Mouse (Mus musculus): ENCODE results near the gene Aebp2. TPM values are rescaled to one million over a fixed set of nuclear protein-coding genes. Genes with fewer than 3 reads are reported as not detected.
"Not testable (repeated sequence)": the region's sequence is repeated elsewhere in the genome, so short reads cannot be mapped to it uniquely, and the experiment has no call there.

Gene Aebp2
- 8.8 and 10.2 TPM in 2 replicates for polyA plus RNA-seq (2015; fragmentation: Nextera tagmentation; extraction: Ambion mirVana)

DNA sequence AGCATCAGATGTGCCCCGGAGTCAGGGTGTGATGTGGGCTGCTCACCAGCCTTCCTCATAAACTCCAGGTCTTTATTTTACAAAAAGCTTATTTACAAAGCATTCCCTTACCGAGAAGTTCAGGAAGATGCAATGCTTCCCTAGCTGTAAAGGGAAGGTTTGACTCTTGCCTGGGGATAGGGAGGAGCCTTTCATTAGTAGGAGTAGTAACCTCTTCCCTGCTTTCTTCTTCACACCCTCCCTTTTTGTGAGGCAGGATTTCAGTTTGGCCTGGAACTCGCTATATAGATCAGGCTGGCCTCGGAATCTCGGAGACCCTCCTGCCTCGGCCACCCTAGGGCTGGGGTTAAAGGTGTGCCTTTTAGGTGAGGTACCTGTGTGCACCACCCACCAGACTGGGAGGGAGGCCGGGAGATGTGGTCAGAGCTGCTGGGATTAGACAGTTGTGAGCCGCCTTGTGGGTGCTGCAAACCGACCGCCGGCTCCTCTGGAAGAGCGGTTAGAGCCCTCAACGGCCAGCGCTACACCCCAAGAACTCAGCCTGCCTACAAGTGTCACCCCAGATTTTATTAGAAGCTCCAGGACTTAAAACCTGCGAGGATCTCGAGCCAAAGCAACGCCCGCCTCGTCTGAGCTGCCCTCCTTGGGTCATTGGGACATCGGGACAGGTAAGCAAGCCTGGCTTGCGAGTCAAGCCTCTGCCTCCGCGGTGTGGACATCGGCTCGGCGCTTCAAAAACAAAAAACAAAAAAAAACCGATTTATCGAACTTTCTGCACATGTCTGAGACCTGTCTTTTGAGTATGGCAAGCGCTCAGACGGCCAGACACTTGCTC is at the start of gene Aebp2:
Aebp2 (plus strand) TSS at position 273 of the 835 bp plus-strand sequence.
- H3K9ac ChIP-seq: peak within 1 kb of the TSS; percentile 98
- H3K9me3 ChIP-seq (replicated peaks): no peaks in the 10 kb centered on the region
- H3K4me2 ChIP-seq: peak within 1 kb of the TSS; percentile 80
- 0 out of 2 replicates have a peak, but pooled peaks cover 3% of the 10 kb centered on the region for H3K27me3 ChIP-seq
- peaks cover 29% of the 10 kb centered on the region for H3K4me1 ChIP-seq
- 50% methylated on average over 30 of the region's 30 CpGs for WGBS
- peak; percentile 0 for ATAC-seq
- H3K27ac ChIP-seq: peak within 1 kb of the TSS; percentile 96
- no peaks in the 10 kb centered on the region for H3K36me3 ChIP-seq (ENCODE audit: poor library complexity, severe bottlenecking)
- peak within 1 kb of the TSS; percentile 98 for H3K4me3 ChIP-seq

DNA sequence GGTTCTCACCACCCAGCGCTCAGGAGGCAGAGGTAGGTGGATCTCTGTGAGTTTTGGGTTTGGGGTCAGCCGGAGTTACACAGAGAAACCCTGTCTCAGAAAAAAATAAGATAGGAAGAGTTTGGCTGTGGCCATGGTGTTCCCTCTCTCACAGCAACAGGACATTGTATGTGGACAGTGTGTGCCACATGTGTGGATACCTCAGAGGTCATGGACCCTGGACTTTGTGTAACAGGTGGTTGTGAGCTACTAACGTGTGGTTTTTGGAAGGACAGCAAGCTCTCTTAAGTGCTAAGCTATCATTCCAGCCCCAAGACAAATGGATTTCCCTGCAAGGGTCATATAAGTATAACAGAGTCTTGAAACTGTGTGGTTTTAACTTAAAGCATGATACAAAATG is 47.5 kb upstream of the Aebp2 start:
- Histone ChIP-seq H3K27ac (no peak overlapping the region), H3K36me3 (ENCODE audit: poor library complexity, severe bottlenecking) (peaks cover 81% of the 10 kb centered on the region), H3K4me3 (no peak overlapping the region), H3K9me3 (replicated peaks) (no peaks in the 10 kb centered on the region), H3K27me3 (no peaks in the 10 kb centered on the region), H3K4me1 (no peaks in the 10 kb centered on the region), H3K9ac (no peak overlapping the region), H3K4me2 (no peak overlapping the region)
- WGBS: 92% methylated on average over 3 of the region's 3 CpGs
- ATAC-seq: no peak

DNA sequence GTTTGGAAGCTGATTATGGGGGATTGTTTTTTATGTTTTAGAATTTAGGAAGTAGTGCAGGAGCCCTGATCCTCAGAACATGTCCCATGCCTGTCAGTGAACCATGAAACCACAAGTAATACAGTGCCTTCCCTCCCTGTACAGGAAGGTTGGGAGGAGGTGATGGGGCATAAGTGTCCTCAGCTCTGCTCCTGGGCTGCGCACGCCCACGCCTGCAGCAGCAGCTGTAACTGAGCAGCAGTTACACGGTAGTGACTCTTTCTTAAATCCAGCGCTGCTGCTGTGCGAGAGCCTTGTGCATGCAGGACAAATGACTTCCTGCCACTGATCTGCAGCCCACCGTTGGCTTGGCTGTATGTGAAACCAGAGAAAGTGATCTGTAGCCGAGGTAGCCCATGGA is 46.3 kb upstream of the Aebp2 start:
- H3K4me2 ChIP-seq: no peak overlapping the region
- no peak overlapping the region for H3K27ac ChIP-seq
- H3K4me3 ChIP-seq: no peak overlapping the region
- H3K4me1 ChIP-seq: no peaks in the 10 kb centered on the region
- H3K9me3 ChIP-seq (replicated peaks): no peaks in the 10 kb centered on the region
- H3K27me3 ChIP-seq: no peaks in the 10 kb centered on the region
- 94% methylated on average over 8 of the region's 8 CpGs for WGBS
- H3K9ac ChIP-seq: no peak overlapping the region
- no peak for ATAC-seq
- peaks cover 77% of the 10 kb centered on the region for H3K36me3 ChIP-seq (ENCODE audit: poor library complexity, severe bottlenecking)

DNA sequence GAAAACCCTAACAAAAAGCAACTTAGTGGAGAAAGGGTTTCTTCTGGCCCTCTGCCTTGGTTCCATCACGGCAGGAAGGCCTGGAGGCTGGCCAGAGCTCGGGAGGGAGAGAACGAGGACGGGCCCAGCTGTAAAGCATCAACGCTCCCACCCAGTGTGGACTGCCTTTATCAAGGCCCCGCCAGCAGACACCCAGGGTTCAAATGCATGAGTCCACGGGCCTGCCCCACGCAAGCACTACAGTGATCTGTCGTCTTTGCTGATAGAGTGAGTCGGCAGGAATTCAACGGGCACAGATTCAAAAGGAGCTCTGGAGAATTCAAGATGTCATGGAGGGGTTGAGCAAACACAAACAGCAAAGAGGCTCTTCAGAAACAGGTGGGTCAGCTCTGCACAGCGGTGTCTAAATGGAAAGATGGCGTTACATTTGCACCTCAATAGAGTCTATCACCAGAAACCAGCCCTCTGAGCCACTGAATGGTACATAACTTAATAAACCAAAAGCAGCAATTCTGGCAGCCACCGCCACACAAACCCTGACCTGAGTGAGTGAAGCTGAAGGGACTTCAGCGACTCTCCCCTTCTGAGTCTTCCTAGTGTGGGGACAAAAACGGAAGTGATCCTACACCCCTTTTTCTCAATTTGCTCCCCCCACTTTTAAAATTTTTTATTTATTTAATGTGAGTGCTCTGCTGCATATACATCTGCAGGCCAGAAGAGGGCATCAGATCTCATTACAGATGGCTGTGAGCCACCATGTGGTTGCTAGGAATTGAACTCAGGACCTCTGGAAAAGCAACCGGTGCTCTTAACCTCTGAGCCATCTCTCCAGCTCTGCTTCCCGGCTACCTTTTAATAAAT is 45.3 kb upstream of the Aebp2 start:
- no peak overlapping the region for H3K4me2 ChIP-seq
- ATAC-seq: peak; percentile 62; the same call in 1 of the 2 replicates
- H3K36me3 ChIP-seq (ENCODE audit: poor library complexity, severe bottlenecking): peaks cover 67% of the 10 kb centered on the region
- H3K27ac ChIP-seq: no peak overlapping the region
- 70% methylated on average over 18 of the region's 18 CpGs for WGBS
- H3K27me3 ChIP-seq: no peaks in the 10 kb centered on the region
- H3K4me1 ChIP-seq: no peaks in the 10 kb centered on the region
- no peak overlapping the region for H3K4me3 ChIP-seq
- no peaks in the 10 kb centered on the region for H3K9me3 ChIP-seq (replicated peaks)
- no peak overlapping the region for H3K9ac ChIP-seq

DNA sequence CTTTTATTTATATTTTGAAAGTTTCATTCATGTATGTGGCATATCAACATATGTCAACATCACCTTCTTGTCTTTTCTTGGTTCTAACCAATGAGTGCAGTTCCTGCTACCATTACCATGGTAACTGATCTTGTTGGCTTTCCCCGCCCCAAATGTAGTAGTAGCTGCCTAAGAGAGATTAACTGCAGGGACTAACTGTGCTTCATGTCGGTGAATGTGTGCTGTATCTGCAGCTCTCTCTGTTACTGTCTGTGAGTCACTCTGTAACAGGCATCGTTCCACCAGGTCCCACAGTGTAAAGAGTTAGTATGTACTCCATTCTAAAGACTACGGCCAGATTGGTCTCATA is 44.7 kb upstream of the Aebp2 start:
- Histone ChIP-seq H3K36me3 (ENCODE audit: poor library complexity, severe bottlenecking) (peaks cover 65% of the 10 kb centered on the region), H3K27ac (no peak overlapping the region), H3K4me3 (no peak overlapping the region), H3K27me3 (no peaks in the 10 kb centered on the region), H3K9ac (no peak overlapping the region), H3K4me1 (no peaks in the 10 kb centered on the region), H3K4me2 (no peak overlapping the region), H3K9me3 (replicated peaks) (no peaks in the 10 kb centered on the region)
- no peak for ATAC-seq
- WGBS: 92% methylated on average over 4 of the region's 4 CpGs

DNA sequence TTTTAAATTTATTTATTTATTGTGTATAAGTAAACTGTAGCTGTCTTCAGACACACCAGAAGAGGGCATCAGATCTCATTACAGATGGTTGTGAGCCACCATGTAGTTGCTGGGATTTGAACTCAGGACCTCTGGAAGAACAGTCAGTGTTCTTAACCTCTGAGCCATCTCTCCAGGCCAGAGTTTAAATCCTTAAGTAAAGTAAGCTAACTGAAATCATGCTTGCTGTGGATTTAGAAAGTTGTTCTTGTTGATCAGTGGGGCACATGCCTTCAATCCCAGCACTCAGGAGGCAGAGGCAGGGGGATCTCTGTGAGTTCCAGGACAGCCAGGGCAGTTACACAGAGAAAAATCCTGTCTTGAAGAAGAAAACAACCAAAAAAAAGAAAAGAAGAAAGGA is 43.5 kb upstream of the Aebp2 start:
- H3K9ac ChIP-seq; H3K27me3 ChIP-seq; H3K27ac ChIP-seq; H3K9me3 ChIP-seq (replicated peaks); ATAC-seq; H3K4me3 ChIP-seq; H3K4me2 ChIP-seq; H3K4me1 ChIP-seq: not testable (repeated sequence)
- H3K36me3 ChIP-seq (ENCODE audit: poor library complexity, severe bottlenecking): peaks cover 62% of the 10 kb centered on the region

DNA sequence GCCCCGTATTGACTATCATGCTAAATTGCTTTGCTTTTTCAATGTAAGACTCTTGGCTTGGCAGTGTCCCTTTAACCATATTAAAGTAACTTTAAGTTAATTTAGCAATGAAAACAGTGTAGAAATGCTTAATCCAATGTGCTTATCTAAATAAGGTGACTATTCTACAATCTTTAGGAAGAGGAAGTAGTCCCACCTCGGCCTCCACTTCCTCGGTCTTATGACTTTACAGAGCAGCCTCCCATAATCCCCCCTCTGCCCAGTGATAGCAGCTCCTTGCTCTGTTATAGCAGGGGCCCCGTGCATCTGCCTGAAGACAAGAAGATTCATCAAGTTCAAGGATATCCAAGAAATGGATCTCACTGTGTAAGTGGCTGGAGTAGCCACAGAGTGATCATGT is 42.3 kb upstream of the Aebp2 start:
- no peak overlapping the region for H3K27ac ChIP-seq
- no peak overlapping the region for H3K4me3 ChIP-seq
- H3K27me3 ChIP-seq: no peaks in the 10 kb centered on the region
- H3K4me1 ChIP-seq: no peaks in the 10 kb centered on the region
- no peak overlapping the region for H3K4me2 ChIP-seq
- H3K9me3 ChIP-seq (replicated peaks): no peaks in the 10 kb centered on the region
- WGBS: 87% methylated on average over 4 of the region's 4 CpGs
- H3K36me3 ChIP-seq (ENCODE audit: poor library complexity, severe bottlenecking): peaks cover 56% of the 10 kb centered on the region
- no peak overlapping the region for H3K9ac ChIP-seq
- ATAC-seq: no peak

DNA sequence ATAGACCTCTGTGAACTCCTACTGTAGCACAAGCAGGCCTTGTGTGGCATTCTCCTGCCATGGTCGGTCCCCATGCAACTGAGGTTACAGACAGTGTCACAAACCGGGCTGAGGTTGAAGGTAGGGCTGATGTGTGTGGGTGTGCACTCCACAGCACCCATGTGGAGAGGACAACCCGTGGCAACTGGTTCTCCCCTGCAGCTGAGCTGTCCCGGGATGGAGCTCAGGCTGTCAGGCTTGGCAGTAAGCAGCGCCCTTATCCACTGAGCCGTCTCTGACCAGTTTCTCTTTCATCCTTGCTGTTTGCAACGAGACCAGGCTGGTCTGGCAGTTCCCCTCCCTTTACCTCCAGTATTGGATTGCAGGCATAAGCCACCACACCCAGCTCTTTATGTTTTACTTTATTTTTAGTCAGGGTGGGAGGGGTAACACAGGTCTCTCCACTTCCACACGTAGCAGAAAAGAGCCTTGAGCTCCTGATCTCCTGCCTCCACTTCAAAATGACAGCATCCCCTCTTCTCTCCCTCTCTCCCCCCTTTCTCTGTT is 35.7 kb upstream of the Aebp2 start:
- 84% methylated on average over 8 of the region's 8 CpGs for WGBS
- Histone ChIP-seq H3K27me3 (no peaks in the 10 kb centered on the region), H3K9ac (no peak overlapping the region), H3K4me3 (no peak overlapping the region), H3K4me2 (no peak overlapping the region), H3K27ac (no peak overlapping the region), H3K4me1 (no peaks in the 10 kb centered on the region), H3K9me3 (replicated peaks) (no peaks in the 10 kb centered on the region), H3K36me3 (ENCODE audit: poor library complexity, severe bottlenecking) (peaks cover 77% of the 10 kb centered on the region)
- no peak for ATAC-seq

DNA sequence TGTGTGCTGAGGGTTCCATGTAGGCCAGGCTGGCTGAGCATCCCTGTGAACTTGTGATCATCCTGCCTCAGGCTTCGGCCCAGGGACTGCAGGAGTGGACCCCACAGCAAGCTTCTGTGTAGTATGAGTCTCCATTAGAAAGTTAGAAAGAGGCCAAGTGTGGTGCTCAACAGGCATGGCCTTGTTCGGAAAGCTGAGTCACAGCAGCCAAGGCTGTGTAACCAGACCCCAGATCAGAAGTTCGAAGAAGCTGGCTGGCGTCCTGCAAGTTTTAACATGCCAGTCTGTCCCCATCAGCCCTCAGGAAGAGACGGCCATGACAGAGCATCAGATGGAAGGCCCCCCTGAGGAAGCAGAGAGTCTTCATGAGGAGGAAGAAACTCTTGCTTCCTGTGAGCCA is 31.1 kb upstream of the Aebp2 start:
- Histone ChIP-seq H3K9ac (no peak overlapping the region), H3K4me3 (no peak overlapping the region), H3K4me1 (no peaks in the 10 kb centered on the region), H3K36me3 (ENCODE audit: poor library complexity, severe bottlenecking) (peaks cover 93% of the 10 kb centered on the region), H3K4me2 (no peak overlapping the region), H3K27ac (no peak overlapping the region), H3K9me3 (replicated peaks) (no peaks in the 10 kb centered on the region), H3K27me3 (no peaks in the 10 kb centered on the region)
- no peak for ATAC-seq
- 88% methylated on average over 5 of the region's 5 CpGs for WGBS

DNA sequence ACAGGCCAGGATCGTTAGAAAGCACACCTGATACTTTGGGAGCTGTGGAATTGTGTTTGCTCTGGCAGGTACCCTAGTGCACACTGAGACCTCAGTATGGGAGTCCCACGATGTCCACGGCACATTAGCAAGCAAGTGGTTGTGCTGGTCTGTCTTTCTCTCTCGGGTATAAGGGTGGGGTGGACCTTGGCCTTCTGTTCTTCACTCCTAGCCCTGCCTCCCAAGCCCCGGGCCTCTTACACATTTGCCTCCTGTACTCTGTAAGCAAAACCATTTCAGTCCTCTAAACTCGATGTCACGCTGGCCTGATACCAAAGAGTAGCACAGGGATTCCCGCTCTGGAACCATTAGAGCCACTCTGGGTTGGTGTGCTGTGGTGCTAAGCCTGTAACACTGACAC is 29.8 kb upstream of the Aebp2 start:
- H3K4me3 ChIP-seq: no peak overlapping the region
- H3K27me3 ChIP-seq: no peaks in the 10 kb centered on the region
- no peak for ATAC-seq
- no peaks in the 10 kb centered on the region for H3K4me1 ChIP-seq
- no peak overlapping the region for H3K9ac ChIP-seq
- no peaks in the 10 kb centered on the region for H3K9me3 ChIP-seq (replicated peaks)
- no peak overlapping the region for H3K4me2 ChIP-seq
- WGBS: 92% methylated on average over 8 of the region's 8 CpGs
- H3K27ac ChIP-seq: no peak overlapping the region
- H3K36me3 ChIP-seq (ENCODE audit: poor library complexity, severe bottlenecking): peaks cover 91% of the 10 kb centered on the region

DNA sequence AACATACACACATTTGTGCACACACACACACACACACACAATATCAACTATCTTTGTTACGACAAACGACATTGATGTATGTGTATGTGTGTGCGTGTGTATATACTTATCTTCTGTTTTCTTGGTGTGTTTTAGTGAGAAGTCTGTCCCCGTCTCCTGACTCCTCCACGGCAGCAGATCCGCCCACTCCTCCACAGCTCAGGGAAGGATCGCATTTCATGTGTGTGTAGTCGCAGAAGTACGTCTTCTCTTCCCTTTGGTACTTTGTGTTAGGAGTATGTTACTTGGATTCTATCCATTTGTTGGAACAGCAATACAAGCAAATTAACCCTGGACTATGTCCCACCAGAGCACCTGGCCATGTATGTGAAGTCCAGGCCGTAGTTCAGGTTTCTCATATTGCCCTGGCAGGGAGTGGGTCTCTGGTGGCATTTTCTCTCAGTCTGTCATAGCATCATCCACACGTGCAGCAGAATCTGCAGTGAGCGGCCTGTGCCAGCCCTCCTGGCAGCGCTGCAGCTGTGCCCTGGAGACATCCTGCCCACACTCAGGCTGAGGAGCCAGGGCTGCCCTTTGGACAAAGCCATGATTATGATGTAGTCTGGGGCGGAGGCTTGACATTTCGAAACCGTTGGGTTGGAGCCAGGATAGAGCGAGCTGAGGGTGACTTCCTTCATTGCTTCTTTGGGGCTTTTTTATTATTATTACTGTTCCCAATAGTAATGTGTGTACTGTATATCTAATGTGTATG is 28.9 kb upstream of the Aebp2 start:
- Histone ChIP-seq H3K36me3 (ENCODE audit: poor library complexity, severe bottlenecking) (peaks cover 85% of the 10 kb centered on the region), H3K9me3 (replicated peaks) (no peaks in the 10 kb centered on the region), H3K4me2 (no peak overlapping the region), H3K9ac (no peak overlapping the region), H3K4me3 (no peak overlapping the region), H3K27me3 (no peaks in the 10 kb centered on the region), H3K27ac (no peak overlapping the region), H3K4me1 (no peaks in the 10 kb centered on the region)
- ATAC-seq: no peak
- WGBS: 93% methylated on average over 17 of the region's 17 CpGs

DNA sequence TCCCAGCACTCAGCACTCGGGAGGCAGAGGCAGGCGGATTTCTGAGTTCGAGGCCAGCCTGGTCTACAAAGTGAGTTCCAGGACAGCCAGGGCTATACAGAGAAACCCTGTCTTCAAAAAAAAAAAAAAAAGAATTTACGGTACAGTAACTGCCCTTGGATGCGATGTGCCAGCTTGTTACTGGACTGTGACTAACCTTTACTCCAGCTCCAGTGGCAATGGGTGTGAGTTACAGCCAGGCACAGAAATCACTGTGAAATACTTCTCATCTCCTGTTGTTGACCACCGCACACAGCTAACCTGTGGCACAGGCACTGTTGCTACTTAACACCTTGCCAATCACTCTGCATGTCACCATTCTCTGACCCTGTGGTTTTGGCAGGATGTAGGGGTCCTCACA is 26.9 kb upstream of the Aebp2 start:
- ATAC-seq; H3K9me3 ChIP-seq (replicated peaks): not testable (repeated sequence)

More for the DNA sequence above, 26.9 kb upstream of the Aebp2 start:
- H3K27ac ChIP-seq, H3K9ac ChIP-seq, H3K4me1 ChIP-seq, H3K27me3 ChIP-seq, H3K4me2 ChIP-seq, H3K4me3 ChIP-seq: not testable (repeated sequence)
- WGBS: 96% methylated on average over 6 of the region's 6 CpGs
- peaks cover 71% of the 10 kb centered on the region for H3K36me3 ChIP-seq (ENCODE audit: poor library complexity, severe bottlenecking)

Data from forebrain, embryonic 13.5 days (tissue).